Mouse (Mus musculus) cerebellum, adult 2 months (tissue): ENCODE data around the gene Pate3.
"Not testable (repeated sequence)": the region's sequence is repeated elsewhere in the genome, so short reads cannot be mapped to it uniquely, and the experiment has no call there.

Experiments
- CTCF ChIP-seq: fragments of 200-500 bp; IDR thresholded peaks from 2 replicates; pipeline ENCODE4 v1.5.1; 2011; ENCODE audit warnings: low read depth, mild to moderate bottlenecking, control low read depth, low read length, moderate library complexity, borderline replicate concordance; ENCODE audit not compliant: insufficient read depth
- POLR2A ChIP-seq: fragments of 200-500 bp; IDR thresholded peaks from 2 replicates; pipeline ENCODE4 v1.6.1; 2011; ENCODE audit warnings: low read length, control low read depth, borderline replicate concordance; ENCODE audit not compliant: insufficient read depth

DNA sequence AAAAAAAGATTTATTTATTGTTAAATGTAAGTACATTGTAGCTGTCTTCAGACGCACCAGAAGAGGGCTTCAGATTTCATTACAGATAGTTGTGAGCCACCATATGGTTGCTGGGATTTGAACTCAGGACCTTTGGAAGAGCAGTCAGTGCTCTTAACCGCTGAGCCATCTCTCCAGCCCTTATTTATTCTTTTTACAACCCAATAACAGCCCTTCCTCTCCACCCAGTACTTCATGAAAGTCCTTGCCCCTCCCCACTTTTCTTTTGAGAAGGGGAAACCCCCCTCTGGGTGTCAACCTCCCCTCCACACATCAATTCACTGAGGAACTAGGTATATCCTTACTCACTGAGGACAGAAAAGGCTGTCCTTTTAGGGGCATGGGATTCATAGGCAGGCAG is 31.2 kb downstream of the Pate3 start:
- TF ChIP-seq POLR2A, CTCF: not testable (repeated sequence)
